ENCODE assay signal across 13 mouse cellular contexts in genomic region chr2:7082376-7083025, GRCm38 (mm10).
DNase-seq lines count a peak whose midpoint lies in the region; ATAC-seq lines count a peak whose summit lies in the region.
"Had no signal": no experiment of that assay in that cellular context is flagged by ENCODE, and none has a peak within 500 bp of the region (broad histone marks: within the 10 kb centered on the region; RNA-seq: fewer than 3 reads in every experiment).

No protein-coding gene starts in this region.

- no peak overlapping the region for H3K9ac ChIP-seq in hindbrain, embryonic 14.5 days
- H3K9ac ChIP-seq in neural tube, embryonic 13.5 days, result 0 out of 2 replicates have a peak overlapping the region, but pooled peaks have one; percentile 8
- no peak overlapping the region for H3K9ac ChIP-seq in neural tube, embryonic 15.5 days (replicated peaks)

- DNase-seq in cerebellum, postnatal 14 days, result peak; percentile 39 to 52
- DNase-seq in cerebellum, adult 8-10 months, result no peak
- no peak for DNase-seq in hindbrain, embryonic 10.5 days (ENCODE audit: low spot score)
- no peak for DNase-seq in hindbrain, embryonic 14.5 days (ENCODE audit: low spot score)
- no peak for DNase-seq in Muller cell, postnatal 12 days (ENCODE audit: inconsistent ontology term)
- DNase-seq: adrenal gland, postnatal 14 days; cerebellum, adult 9-11 months; gastrocnemius, postnatal 36 days; kidney, postnatal 10 days; thymus, postnatal 36 days had no signal

- H3K4me3 ChIP-seq in hindbrain, embryonic 10.5 days, result no peak overlapping the region
- H3K4me3 ChIP-seq in hindbrain, embryonic 14.5 days (replicated peaks; ENCODE audit: low read length), result no peak overlapping the region
- no peak overlapping the region for H3K4me3 ChIP-seq in neural tube, embryonic 13.5 days
- no peak overlapping the region for H3K4me3 ChIP-seq in neural tube, embryonic 15.5 days (replicated peaks)

- H3K9me3 ChIP-seq in hindbrain, embryonic 10.5 days, result 0 out of 2 replicates have a peak, but pooled peaks cover 3% of the 10 kb centered on the region
- peaks cover 2% of the 10 kb centered on the region for H3K9me3 ChIP-seq in hindbrain, embryonic 14.5 days (ENCODE audit: control insufficient read depth, low read length)
- H3K9me3 ChIP-seq in neural tube, embryonic 13.5 days, result no peaks in the 10 kb centered on the region; the same call in 1 of the 2 replicates
- H3K9me3 ChIP-seq in neural tube, embryonic 15.5 days (replicated peaks), result no peaks in the 10 kb centered on the region

- H3K4me1 ChIP-seq in hindbrain, embryonic 10.5 days (replicated peaks), result peaks cover 22% of the 10 kb centered on the region
- H3K4me1 ChIP-seq in hindbrain, embryonic 14.5 days (replicated peaks; ENCODE audit: control insufficient read depth, insufficient read depth, low read length), result peaks cover 13% of the 10 kb centered on the region; the same call in 1 of the 2 replicates
- H3K4me1 ChIP-seq in neural tube, embryonic 13.5 days (replicated peaks), result peaks cover 19% of the 10 kb centered on the region
- H3K4me1 ChIP-seq in neural tube, embryonic 15.5 days, result peaks cover 15% of the 10 kb centered on the region

- WGBS in hindbrain, embryonic 10.5 days, result 84% methylated on average over 9 of the region's 9 CpGs
- WGBS in hindbrain, embryonic 14.5 days, result 77% methylated on average over 9 of the region's 9 CpGs
- WGBS in neural tube, embryonic 13.5 days, result 84% methylated on average over 9 of the region's 9 CpGs
- WGBS in neural tube, embryonic 15.5 days, result 85% methylated on average over 9 of the region's 9 CpGs

- H3K36me3 ChIP-seq in hindbrain, embryonic 10.5 days, result no peaks in the 10 kb centered on the region
- no peaks in the 10 kb centered on the region for H3K36me3 ChIP-seq in hindbrain, embryonic 14.5 days (replicated peaks; ENCODE audit: control insufficient read depth, insufficient read depth)
- no peaks in the 10 kb centered on the region for H3K36me3 ChIP-seq in neural tube, embryonic 13.5 days
- H3K36me3 ChIP-seq in neural tube, embryonic 15.5 days, result no peaks in the 10 kb centered on the region

- H3K27ac ChIP-seq in hindbrain, embryonic 10.5 days, result peak overlapping the region; percentile 46; the same call in 1 of the 2 replicates
- no peak overlapping the region for H3K27ac ChIP-seq in hindbrain, embryonic 14.5 days
- H3K27ac ChIP-seq in neural tube, embryonic 13.5 days (replicated peaks), result no peak overlapping the region
- H3K27ac ChIP-seq in neural tube, embryonic 15.5 days (replicated peaks), result no peak overlapping the region

- no peak overlapping the region for H3K4me2 ChIP-seq in hindbrain, embryonic 14.5 days (replicated peaks)
- H3K4me2 ChIP-seq in neural tube, embryonic 13.5 days, result no peak overlapping the region
- no peak overlapping the region for H3K4me2 ChIP-seq in neural tube, embryonic 15.5 days

- no peak for ATAC-seq in hindbrain, embryonic 14.5 days (ENCODE audit: low FRiP score)
- ATAC-seq in neural tube, embryonic 13.5 days (ENCODE audit: low read depth), result no peak
- no peak for ATAC-seq in neural tube, embryonic 15.5 days (ENCODE audit: low FRiP score)
- ATAC-seq in monocyte, adult 5-6 weeks (replicated peaks; ENCODE audit: insufficient number of reproducible peaks, low FRiP score, low TSS enrichment, poor library complexity, severe bottlenecking), result no peak

- no peaks in the 10 kb centered on the region for H3K27me3 ChIP-seq in hindbrain, embryonic 10.5 days (ENCODE audit: insufficient read depth, poor library complexity, severe bottlenecking)
- no peaks in the 10 kb centered on the region for H3K27me3 ChIP-seq in hindbrain, embryonic 14.5 days (ENCODE audit: control insufficient read depth, insufficient read depth, low read length)
- H3K27me3 ChIP-seq in neural tube, embryonic 13.5 days, result no peaks in the 10 kb centered on the region
- no peaks in the 10 kb centered on the region for H3K27me3 ChIP-seq in neural tube, embryonic 15.5 days (replicated peaks)

Comparison
In these comparisons a context has a peak if more than half of its experiments do, and no peak if none do; other contexts are left out.
1. DNase-seq: peak in cerebellum, postnatal 14 days (2 of 2); none in cerebellum, adult 8-10 months (single experiment), hindbrain, embryonic 10.5 days (single experiment), hindbrain, embryonic 14.5 days (single experiment) and Muller cell, postnatal 12 days (single experiment).